Mouse (Mus musculus) left cerebral cortex, adult 18-20 months (tissue): Measurements from ENCODE around the gene Macf1. TPM values are rescaled to one million over a fixed set of nuclear protein-coding genes. Genes with fewer than 3 reads are reported as not detected.

ENCODE experiments used
- DNase-seq, 2 experiments: peaks; one replicate each; pipeline ENCODE4 v3.0.0; 2021 to 2022; ENCODE audit warnings: low spot score in 2 of 2, mixed read lengths in 1 of 2
- total RNA-seq, 2 experiments: library from RNA; stranded (reverse); gene quantifications; 2 replicates each; pipeline ENCODE4 v1.2.3; 2021

The Macf1 gene
- total RNA-seq, 2 experiments from 2014 or later = 213 to 220 TPM

GRCm38 (mm10) chr4:123413876-123414275 lies 270.3 kb downstream of the Macf1 start:
- no peak for DNase-seq

- no peak for DNase-seq
Measured at GRCm38 (mm10) chr4:123412981-123413380, 271.2 kb downstream of the Macf1 start.

DNA sequence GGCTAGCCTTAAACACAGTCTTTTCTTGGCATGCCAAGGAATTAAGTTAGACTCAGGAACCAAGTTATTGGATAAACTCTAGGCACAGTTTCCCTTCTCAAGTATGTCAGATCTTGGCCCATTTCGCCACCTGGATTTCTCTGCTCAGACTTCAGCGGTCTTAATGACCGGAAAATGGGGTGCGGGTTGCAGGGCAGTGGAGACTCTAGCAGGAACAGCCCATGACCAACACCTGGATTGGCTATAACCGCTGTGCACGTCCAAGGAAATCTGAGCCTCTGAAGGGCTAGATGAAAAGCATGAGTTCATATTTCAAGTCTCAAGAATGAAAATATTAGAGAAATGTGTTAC lies 271.7 kb downstream of the Macf1 start:
- no peak for DNase-seq

GRCm38 (mm10) chr4:123411732-123412527 lies 272.2 kb downstream of the Macf1 start:
- peak; percentile 69 to 82 for DNase-seq

DNA sequence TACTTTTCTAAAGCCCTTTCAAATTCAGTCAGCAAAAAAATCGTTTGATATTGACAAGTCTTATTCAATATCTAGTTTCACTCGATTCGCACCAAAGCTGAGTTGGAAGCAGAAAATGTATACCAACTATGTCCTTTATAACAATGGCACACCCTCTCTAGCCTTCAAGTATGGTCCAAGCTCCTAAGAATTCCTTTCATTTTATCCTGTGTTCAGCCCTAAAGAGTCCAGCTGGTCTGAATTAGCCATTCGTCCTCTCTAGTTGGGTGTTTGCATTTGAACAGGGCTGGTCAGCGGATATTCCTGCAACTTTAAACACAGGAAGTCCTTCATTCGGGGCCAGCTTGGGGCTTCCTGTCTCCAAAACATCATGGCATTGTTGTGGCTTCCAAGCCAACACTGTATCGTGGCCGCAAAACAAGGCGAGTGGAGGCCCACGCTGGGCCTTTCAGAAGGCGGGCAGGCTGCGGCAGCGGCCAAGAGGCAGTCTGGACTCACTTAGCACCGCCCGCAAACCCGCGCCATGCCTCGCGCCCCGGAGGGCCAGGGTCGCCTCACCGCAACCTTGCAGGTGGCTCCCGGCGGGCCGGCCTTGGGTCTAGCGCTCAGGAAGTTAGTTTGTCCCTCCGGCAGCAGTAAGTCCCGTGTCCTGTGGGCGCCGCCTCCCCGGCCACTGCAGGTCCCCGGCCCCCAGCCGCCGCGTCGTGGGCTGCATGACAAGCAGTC lies 273.0 kb downstream of the Macf1 start:
- DNase-seq = peak; percentile 26 to 48

DNA sequence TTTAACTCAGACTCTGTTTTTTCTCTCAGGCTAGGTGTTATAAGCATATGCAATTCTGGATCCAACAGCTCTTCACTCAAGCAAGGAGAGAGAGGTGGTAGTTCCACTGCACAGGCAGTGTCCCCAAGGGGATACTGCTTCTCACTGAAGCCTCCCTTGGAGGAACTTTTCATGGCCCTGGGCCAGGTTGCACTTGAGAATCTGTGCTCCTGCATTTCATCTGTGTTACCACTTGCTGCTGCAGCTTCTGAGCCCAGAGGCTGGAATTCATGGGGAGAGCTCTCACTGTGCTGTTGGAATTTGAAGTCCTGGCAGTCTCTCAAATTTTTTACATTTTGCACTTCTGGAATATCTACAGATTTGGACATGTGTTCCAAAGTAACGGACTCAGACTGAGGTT lies 274.4 kb downstream of the Macf1 start:
- DNase-seq = no peak

DNA sequence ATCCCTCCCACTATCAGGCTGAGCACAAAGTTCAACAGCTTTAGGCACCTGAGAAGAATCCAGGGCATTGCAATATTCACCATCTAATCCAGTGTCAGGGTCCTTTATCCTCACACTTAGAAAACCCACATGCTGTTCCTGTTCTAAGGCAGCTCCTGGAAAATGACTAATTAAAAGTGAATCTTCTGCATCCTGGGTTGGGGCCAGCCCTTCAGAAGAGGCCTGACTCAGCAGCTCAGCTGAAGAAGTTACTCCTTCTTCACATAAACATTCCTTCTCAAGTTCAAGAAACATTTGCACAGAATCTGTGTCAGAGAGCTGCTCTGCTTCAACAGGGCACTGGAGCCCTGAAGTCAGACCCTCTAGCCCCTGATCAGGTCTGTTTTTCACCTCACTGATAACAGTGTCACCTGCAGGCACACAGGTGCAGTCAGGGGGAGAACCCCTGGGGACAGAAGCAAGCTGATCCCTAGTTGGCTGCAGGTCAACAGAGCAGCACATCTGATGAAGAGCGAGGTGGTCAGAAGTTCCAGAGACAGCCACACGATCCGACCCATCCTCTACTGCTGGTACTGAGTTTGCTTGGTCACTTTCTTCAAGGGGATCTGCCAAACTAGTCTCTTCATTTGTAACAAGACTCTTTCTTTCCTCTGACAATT lies 275.0 kb downstream of the Macf1 start:
- DNase-seq = peak in 1 of 2 experiments; percentile 39

- no peak for DNase-seq
Measured at GRCm38 (mm10) chr4:123407792-123408191, 276.4 kb downstream of the Macf1 start.

DNA sequence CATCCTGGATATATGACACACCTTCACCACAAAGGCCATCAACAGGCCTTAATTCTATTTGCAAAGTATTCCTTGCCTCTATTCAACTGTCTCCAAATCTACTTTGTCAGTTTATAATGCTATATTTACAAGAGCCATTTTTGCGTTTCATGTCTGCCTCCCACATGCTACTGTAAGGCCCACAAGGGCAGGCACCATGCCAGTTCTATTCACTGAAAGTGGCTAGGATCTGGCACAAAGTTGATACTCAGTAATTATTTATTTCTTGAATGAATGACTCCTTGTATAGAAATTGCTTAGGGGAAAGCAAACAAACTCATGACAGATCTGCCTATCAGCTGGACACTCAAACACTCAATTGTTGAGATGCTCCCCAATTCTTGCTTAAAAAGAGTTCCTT lies 280.1 kb downstream of the Macf1 start:
- no peak for DNase-seq

- no peak for DNase-seq
Measured at GRCm38 (mm10) chr4:123402244-123402643, 281.9 kb downstream of the Macf1 start.

DNA sequence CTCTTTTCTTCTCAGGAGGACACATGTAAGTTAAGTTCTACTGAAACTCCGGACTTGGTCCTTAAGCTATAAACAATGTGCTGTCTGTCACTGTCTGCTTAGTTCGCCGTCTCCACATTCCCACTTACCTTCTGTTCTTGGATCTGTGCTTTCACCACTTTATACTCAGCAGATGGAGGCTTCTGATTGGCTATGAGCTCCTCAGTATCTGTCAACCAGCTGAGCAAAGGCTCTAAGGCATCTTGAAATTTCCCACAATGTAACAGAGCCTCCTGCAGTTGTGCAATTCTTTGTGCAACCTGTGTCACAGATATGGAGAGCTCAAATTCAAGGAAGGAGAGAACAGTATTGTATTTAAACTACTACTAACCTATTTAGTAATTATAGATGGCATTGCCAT lies 282.9 kb downstream of the Macf1 start:
- no peak for DNase-seq

DNA sequence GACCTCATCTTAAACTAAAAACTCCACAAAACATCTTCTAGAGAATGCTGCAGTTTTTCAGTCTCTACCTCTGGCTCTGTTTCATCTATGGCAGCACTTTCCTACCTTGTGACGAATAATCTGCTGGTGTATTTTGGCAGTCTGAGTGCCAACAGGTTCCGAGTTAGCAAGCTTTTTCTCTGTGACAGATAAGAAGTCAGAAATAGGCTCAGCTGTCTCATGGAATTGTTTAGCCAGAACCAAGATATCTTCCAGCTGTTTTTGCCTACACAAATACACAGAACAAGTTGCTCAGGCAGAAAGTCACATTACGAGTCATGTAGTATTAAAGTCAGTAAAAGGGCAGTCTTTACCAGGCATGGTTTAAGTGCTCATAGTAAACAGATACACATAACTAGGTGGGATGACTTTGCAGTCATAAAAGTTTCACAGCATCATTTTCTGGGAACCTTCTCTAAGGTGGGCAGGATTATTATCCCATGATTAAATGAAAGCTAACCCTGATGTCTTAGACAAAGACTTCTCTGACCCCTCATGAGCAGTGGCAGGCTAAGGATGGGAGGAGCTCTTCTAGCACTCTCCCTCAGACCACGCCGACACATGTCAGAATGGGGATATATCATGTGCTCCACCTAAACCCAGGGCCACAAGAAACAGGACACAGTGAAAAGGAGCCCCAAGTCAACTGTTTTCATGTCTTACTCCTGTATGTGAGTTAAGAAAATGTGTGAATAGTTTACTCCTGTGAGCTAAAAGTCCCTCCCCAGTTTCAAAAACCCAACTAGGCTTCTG lies 286.3 kb downstream of the Macf1 start:
- DNase-seq = no peak

DNA sequence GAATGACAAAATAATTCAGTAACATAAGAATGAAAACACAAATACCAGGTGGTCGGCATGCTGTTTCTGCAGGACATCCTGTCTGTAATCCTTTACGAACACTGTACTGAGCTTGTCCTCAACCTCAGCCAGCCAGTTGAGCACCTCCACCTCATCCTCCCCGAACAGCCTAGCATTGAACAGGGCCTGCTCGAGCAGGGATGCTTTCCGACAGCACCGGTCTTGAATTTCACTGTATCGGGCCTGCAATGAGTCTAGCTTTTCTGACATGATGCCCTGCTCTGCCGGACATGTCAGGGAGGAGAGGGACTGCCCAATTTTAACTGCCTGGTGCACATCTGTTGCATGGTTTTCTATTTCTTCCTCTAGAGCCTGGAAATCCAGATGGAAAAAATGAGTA lies 287.1 kb downstream of the Macf1 start:
- DNase-seq = no peak

DNA sequence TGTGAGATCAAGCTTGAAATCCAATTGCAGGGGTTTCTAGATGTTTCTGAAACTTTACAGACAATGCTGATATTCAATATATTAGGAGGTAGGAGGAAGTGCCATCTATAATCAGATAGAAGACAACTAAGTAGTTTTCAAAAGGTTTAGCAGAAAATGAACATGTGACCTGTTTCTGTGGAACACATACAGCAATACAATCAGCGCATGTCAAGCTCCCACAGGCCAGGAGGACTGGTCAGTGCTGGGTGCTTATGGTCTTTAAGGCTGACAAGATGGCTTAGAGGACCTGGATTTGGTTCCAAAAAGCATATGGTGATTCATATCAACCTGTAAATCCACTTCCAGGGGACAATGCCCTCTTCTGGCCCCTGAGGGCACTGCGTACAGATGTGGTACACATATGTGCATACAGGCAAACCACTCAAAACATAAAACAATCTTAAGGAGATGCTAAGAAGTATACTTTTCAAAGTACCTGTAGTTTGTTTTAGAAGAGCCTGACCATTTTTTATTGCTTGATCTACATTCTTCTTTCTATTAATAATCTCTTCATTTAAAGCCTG lies 288.6 kb downstream of the Macf1 start:
- no peak for DNase-seq

GRCm38 (mm10) chr4:123394878-123395277 lies 289.3 kb downstream of the Macf1 start:
- DNase-seq = no peak

DNA sequence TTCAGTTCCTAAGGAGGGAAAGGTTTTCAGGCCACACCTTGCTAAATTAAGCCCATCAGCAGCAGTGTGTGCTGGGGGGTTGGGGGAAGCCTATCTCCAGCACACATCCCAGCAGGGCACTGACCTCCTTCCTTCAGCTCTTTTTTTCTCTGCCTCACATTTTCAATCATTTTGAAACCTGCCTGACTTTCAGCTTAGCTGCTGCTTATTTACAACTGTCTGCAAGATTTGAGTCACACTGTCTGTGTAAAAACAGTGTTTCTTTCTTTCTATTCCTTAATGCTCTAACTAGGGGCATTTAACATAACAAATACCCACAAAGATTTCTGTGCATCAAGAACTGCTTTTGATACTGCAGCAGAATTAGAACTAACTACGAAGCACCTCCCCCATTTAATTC lies 289.9 kb downstream of the Macf1 start:
- DNase-seq = no peak

GRCm38 (mm10) chr4:123393004-123393403 lies 291.2 kb downstream of the Macf1 start:
- DNase-seq = no peak

DNA sequence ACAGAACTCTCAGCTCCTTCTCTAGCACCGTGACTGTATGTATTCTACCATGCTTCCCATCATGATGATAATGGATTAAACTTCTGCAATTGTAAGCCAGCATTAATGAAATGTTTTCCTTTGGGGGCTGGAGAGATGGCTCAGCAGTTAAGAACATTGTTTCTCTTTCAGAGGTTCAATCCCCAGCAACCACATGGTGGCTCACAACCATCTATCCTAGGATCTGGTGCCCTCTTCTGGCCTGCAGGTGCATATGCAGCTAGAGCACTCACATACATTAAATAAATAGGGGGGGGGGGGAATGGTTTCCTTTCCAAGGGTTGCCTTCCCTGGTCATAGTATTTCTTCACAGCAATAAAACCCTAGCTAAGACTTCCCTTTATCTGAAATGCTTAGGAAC lies 292.0 kb downstream of the Macf1 start:
- DNase-seq = no peak

GRCm38 (mm10) chr4:123385028-123385427 lies 299.1 kb downstream of the Macf1 start:
- DNase-seq = no peak

GRCm38 (mm10) chr4:123383173-123383572 lies 301.0 kb downstream of the Macf1 start:
- DNase-seq = peak; percentile 72 to 77

DNA sequence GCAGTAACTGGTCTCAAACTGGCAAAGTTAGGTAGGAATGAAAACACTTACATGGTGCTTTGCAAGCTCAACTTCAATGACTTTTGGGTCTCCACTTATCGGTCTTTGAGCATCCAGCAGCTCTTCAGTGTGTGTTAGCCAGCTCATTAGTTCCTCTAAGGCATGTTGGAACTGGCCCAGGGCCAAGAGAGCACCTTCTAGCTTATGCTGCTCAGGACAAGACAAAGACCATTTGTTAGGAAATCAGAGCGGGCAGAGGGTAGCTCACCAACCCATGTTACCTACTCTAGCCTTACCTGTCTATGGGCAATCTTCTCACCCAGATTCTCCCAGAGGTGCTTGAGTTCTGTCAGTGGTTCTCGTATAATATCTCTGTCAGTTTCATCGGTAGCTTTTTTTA lies 302.1 kb downstream of the Macf1 start:
- DNase-seq = no peak
